Mouse (Mus musculus) embryonic facial prominence, embryonic 11.5 days (tissue): ENCODE results near the gene Gps2. TPM values are rescaled to one million over a fixed set of nuclear protein-coding genes. Genes with fewer than 3 reads are reported as not detected.
A peak's percentile ranks its signal among the peaks of the same experiment; 100 is the strongest.

Experiments
- ATAC-seq: fragments of 200-750 bp; cut with Nextera tagmentation; replicated peaks from 2 replicates; pipeline ENCODE4 v1.8.0; 2017; ENCODE audit warnings: low read depth; ENCODE audit not compliant: insufficient number of reproducible peaks, low FRiP score, low TSS enrichment
- DNase-seq: peaks from one replicate; pipeline ENCODE4 v3.0.0-alpha.2; 2015; ENCODE audit warnings: low spot score
- H3K27ac ChIP-seq: fragments of 300-500 bp; sonication (generic); replicated peaks from 2 replicates; pipeline ENCODE4 v1.5.1; 2014; ENCODE audit warnings: mild to moderate bottlenecking, low read depth, low read length, control low read depth
- H3K27me3 ChIP-seq: fragments of 300-500 bp; sonication (generic); 2 replicates; pipeline ENCODE4 v1.6.1; 2014; ENCODE audit warnings: mild to moderate bottlenecking, low read length, moderate library complexity, mixed read lengths; ENCODE audit not compliant: control insufficient read depth, insufficient read depth
- H3K36me3 ChIP-seq: fragments of 300-500 bp; sonication (generic); replicated peaks from 2 replicates; pipeline ENCODE4 v1.6.1; 2014; ENCODE audit warnings: low read depth, mild to moderate bottlenecking, low read length, moderate library complexity, mixed read lengths; ENCODE audit not compliant: control insufficient read depth, insufficient read depth
- H3K4me1 ChIP-seq: fragments of 300-500 bp; sonication (generic); 2 replicates; pipeline ENCODE4 v1.6.1; 2014; ENCODE audit warnings: low read length, mixed read lengths; ENCODE audit not compliant: control insufficient read depth, insufficient read depth
- H3K4me2 ChIP-seq: fragments of 300-500 bp; sonication (generic); 2 replicates; pipeline ENCODE4 v1.6.1; 2014; ENCODE audit warnings: low read depth, mild to moderate bottlenecking, control low read depth, low read length, moderate library complexity
- H3K4me3 ChIP-seq: fragments of 300-500 bp; sonication (generic); 2 replicates; pipeline ENCODE4 v1.5.1; 2014; ENCODE audit warnings: low read depth, low read length, control low read depth
- H3K9ac ChIP-seq: fragments of 300-500 bp; sonication (generic); replicated peaks from 2 replicates; pipeline ENCODE4 v1.6.1; 2014; ENCODE audit warnings: mild to moderate bottlenecking, control low read depth, low read length
- H3K9me3 ChIP-seq: fragments of 300-500 bp; sonication (generic); replicated peaks from 2 replicates; pipeline ENCODE4 v1.6.1; 2016; ENCODE audit warnings: mild to moderate bottlenecking, low read length, inconsistent platforms, mixed read lengths; ENCODE audit not compliant: control insufficient read depth
- WGBS: fragments of 180-500 bp; shearing (Covaris S2); extraction: QIAGEN DNeasy Blood & Tissue Kit; methylation state at CpG from one replicate; pipeline ENCODE4 v1.1.7; 2014; 5-methylcytosine and 5-hydroxymethylcytosine counted together
- polyA plus RNA-seq: library from polyadenylated mRNA; unstranded; fragments of >200 nt; fragmentation: Nextera tagmentation; extraction: Ambion mirVana; gene quantifications from 2 replicates; pipeline ENCODE4 v1.2.1, GENCODE M21; 2014

Gene Gps2
- polyA plus RNA-seq, 1 experiment from 2014 or later, result 76.2 TPM

DNA sequence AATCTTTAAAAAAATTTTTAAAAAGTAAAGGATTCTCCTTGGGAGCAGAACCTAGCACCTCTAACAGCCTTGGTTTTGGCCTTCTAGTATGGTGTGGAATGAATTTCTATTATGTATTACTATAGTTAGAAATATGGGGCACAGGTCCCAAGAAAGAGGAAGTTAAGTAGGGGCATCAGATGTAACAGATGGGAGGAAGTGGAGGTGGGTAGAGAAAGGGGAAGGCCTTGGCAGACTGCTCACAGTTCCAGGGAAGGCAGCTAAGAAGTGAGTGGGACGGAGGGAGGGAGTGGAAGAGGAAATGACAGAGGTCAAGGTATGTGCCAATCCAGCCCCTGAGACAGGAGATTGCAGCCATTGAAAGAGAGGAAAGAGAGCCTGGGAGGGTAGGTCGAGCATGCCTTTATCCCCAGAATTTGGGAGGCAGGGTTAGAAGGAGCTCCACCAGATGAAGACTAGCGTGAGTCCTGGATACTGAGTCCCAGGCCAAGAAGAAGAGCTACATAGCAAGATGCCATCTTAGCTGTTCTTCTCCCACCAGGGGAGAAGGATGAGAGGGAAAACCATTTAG lies 17.4 kb downstream of the Gps2 start:
- DNase-seq (no peak), ATAC-seq (no peak)
- 0 out of 2 replicates have a peak, but pooled peaks cover 2% of the 10 kb centered on the region for H3K27me3 ChIP-seq
- H3K9me3 ChIP-seq, result no peaks in the 10 kb centered on the region
- 72% methylated on average over 3 of the region's 3 CpGs for WGBS
- no peak overlapping the region for H3K9ac ChIP-seq
- H3K27ac ChIP-seq, result no peak overlapping the region
- H3K4me3 ChIP-seq, result no peak overlapping the region
- H3K4me2 ChIP-seq, result no peak overlapping the region
- H3K36me3 ChIP-seq, result no peaks in the 10 kb centered on the region
- H3K4me1 ChIP-seq, result peaks cover 3% of the 10 kb centered on the region

DNA sequence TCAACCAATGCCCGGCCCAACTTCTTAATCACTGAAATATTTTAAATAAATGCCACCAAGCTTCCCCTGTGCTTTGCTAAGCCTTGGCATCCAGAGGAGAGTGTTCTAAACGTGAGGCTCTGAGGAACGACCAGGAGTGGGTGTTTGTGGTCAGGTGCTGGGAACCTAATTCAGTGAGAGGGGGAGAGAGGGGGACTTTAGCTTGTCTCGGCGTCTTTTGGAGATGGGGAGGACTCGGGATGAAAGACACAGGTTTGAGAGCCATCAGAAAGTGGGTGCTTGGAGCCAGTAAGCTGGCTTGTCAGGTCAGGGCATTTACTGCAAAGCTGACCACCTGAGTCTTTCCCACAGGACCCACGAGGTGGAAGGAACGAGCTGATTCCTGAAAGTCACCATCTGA lies 18.1 kb downstream of the Gps2 start:
- Histone ChIP-seq H3K27me3 (0 out of 2 replicates have a peak, but pooled peaks cover 2% of the 10 kb centered on the region), H3K36me3 (no peaks in the 10 kb centered on the region), H3K9me3 (no peaks in the 10 kb centered on the region), H3K4me3 (no peak overlapping the region), H3K9ac (no peak overlapping the region), H3K27ac (no peak overlapping the region), H3K4me2 (no peak overlapping the region), H3K4me1 (peaks cover 6% of the 10 kb centered on the region)
- ATAC-seq (no peak), DNase-seq (no peak)
- WGBS, result 75% methylated on average over 8 of the region's 8 CpGs

DNA sequence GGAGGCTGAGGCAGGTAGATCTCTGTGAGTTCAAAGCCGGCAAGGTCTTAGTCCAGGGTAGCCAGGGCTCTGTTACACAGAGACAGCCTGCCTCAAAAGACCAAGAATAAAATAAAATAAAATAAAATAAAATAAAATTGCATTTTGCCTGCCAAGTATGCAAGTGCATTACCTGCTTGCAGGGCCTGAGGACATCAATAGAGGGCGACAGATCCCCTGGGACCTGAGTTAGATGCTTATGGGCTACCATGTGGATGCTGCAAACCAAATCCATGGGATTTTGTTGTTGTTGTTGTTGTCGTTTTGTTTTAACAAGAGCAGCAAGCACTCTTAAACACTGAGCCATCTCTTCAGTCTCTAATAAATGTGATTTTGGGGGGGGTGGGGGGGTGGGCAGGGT lies 18.6 kb downstream of the Gps2 start:
- no peak for ATAC-seq
- Histone ChIP-seq H3K9me3 (no peaks in the 10 kb centered on the region), H3K27ac (no peak overlapping the region), H3K4me2 (no peak overlapping the region), H3K9ac (no peak overlapping the region), H3K4me1 (peaks cover 6% of the 10 kb centered on the region), H3K27me3 (0 out of 2 replicates have a peak, but pooled peaks cover 2% of the 10 kb centered on the region), H3K4me3 (no peak overlapping the region), H3K36me3 (no peaks in the 10 kb centered on the region)
- 35% methylated on average over 3 of the region's 3 CpGs for WGBS
- DNase-seq, result no peak

DNA sequence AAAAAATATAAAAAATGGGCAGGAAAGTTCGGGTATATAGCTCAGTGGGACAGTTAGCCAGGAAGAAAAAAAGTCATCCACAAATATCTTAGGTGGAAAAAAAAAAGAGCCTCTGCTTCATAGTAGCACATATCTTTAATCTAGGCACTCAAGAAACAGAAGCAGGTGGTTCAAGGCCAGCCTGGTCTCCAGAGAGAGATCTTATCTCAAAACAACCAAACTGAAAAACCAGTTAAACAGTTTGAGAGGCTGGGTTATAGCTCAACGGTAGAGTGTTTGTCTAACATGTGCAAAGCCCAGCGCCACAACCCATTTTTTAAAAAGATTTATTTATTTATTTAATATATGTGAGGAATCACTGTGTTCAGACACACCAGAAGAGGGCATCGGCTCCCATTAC lies 19.4 kb downstream of the Gps2 start:
- H3K4me2 ChIP-seq, result no peak overlapping the region
- H3K36me3 ChIP-seq, result no peaks in the 10 kb centered on the region
- WGBS, result 78% methylated on average over 4 of the region's 4 CpGs
- 0 out of 2 replicates have a peak, but pooled peaks cover 2% of the 10 kb centered on the region for H3K27me3 ChIP-seq
- no peaks in the 10 kb centered on the region for H3K9me3 ChIP-seq
- H3K27ac ChIP-seq, result no peak overlapping the region
- DNase-seq (no peak), ATAC-seq (no peak)
- peaks cover 6% of the 10 kb centered on the region for H3K4me1 ChIP-seq
- no peak overlapping the region for H3K9ac ChIP-seq
- no peak overlapping the region for H3K4me3 ChIP-seq

DNA sequence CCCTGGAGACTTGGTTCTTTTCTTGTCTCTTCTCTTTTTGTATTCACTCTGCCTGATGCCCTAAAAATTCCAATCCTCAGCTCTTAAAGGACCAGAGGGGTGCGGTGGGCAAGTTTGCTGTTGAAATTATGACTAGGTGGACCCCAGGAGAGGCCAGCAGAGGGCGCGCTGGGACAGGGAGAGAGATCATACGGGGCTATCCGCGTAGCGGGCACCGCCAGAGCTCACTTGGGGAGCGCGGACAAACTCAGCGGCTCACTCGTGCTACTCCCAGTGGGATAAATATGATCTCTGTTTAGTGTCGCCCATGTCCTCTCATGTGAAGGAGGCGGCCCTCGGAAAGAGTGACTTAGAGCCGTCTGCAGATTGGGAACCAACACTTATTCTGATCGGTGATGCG lies 20.5 kb downstream of the Gps2 start:
- ATAC-seq (no peak), DNase-seq (peak; percentile 96)
- H3K9me3 ChIP-seq, result no peaks in the 10 kb centered on the region
- H3K36me3 ChIP-seq, result no peaks in the 10 kb centered on the region
- H3K4me3 ChIP-seq, result peak overlapping the region; percentile 5; the same call in 1 of the 2 replicates
- H3K27ac ChIP-seq, result no peak overlapping the region
- 0 out of 2 replicates have a peak, but pooled peaks cover 2% of the 10 kb centered on the region for H3K27me3 ChIP-seq
- WGBS, result under 1% methylated on average over 18 of the region's 18 CpGs
- H3K4me1 ChIP-seq, result peaks cover 6% of the 10 kb centered on the region
- H3K9ac ChIP-seq, result no peak overlapping the region
- 0 out of 2 replicates have a peak overlapping the region, but pooled peaks have one; percentile 36 for H3K4me2 ChIP-seq

DNA sequence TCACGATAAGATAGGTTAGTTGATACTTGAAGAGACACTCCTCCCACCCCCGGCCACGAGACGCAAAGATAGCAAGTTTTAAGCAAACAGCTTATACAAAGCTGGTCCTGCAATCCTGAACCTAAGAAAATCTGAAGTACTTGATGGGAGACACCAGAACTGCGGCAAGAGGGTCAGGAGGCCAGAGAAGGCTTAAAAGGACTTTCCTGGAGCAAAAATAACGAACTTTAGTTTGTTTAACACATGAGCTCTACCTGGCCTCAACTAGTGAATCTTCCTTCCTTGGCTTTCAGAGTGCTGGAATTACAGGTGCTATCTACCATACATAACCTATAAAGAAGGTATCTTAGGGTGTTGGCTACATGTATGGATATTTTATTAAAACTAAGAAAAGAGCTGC lies 21.0 kb downstream of the Gps2 start:
- Histone ChIP-seq H3K9me3 (no peaks in the 10 kb centered on the region), H3K4me3 (peak overlapping the region; percentile 58; the same call in 1 of the 2 replicates), H3K27me3 (0 out of 2 replicates have a peak, but pooled peaks cover 2% of the 10 kb centered on the region), H3K27ac (no peak overlapping the region), H3K36me3 (no peaks in the 10 kb centered on the region), H3K9ac (no peak overlapping the region; the same call in 1 of the 2 replicates), H3K4me2 (no peak overlapping the region; the same call in 1 of the 2 replicates), H3K4me1 (peaks cover 6% of the 10 kb centered on the region)
- no peak for DNase-seq
- WGBS, result 21% methylated on average over 6 of the region's 6 CpGs
- ATAC-seq, result no peak

DNA sequence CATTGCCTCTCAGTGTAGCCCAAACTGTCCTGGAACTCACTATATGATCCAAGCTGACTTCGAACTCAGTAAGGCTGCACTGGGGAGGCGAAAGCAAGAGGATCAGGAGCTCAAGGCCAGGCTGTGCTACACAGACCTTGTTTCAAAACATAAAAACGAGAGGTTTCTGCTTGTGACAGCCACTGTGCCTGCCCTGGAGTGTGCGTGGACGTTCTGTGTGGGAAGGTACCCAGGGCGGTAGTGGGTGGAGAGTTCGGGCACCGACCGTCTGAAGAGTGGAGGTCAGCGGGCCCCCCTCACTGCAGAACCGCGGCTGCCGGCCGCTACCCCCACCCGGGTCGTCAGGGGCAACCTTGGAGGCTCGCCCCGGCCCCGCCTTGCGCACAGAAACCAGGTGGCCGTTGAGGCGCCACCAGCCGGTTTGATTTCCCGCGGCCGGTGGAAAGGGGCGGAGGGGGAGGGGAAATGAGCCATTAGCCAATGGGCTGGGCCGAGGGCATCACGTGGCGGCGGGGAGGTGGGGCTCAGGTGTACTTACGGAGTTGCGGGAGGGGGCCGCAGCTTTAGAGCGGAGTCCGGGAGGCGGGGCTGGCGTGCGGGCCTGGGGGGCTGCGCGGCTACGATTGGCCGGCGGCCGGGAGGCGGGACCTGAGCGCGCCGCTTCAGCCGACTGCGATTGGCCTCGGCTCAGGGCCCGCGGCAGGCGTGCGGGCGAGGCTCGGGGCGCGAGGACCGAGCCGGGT lies 21.6 kb downstream of the Gps2 start, which contains the start of gene Ybx2:
Gene Ybx2 (plus strand): TSS at position 660 of the 743 bp plus-strand sequence.
- Histone ChIP-seq H3K27me3 (0 out of 2 replicates have a peak, but pooled peaks cover 2% of the 10 kb centered on the region), H3K27ac (no peak within 1 kb of the TSS; the same call in 1 of the 2 replicates), H3K4me1 (peaks cover 6% of the 10 kb centered on the region), H3K36me3 (no peaks in the 10 kb centered on the region), H3K9me3 (no peaks in the 10 kb centered on the region), H3K4me2 (peak within 1 kb of the TSS; percentile 100), H3K9ac (peak within 1 kb of the TSS; percentile 70), H3K4me3 (peak within 1 kb of the TSS; percentile 58)
- peak; percentile 96 for DNase-seq
- WGBS, result 1% methylated on average over 52 of the region's 62 CpGs
- peak; percentile 87 for ATAC-seq

DNA sequence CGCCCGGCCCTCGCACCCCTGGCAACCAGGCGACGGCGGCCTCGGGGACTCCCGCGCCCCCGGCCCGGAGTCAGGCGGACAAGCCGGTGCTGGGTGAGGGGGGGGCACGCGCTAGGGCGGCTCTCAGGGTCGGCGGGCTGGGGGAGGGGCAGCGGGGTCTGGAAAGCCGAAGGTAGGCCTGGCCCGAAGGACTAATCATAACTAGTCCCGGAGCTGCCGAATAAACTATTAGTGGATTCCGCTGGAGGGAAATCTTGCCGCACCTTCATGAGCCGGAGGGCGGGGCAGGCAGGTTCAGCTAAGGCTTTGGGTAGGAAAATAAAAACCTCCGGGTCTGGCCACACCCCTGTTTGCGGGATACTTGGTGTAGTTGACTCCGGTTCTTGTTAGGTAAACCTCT lies 22.5 kb downstream of the Gps2 start:
- H3K27me3 ChIP-seq, result 0 out of 2 replicates have a peak, but pooled peaks cover 2% of the 10 kb centered on the region
- H3K9ac ChIP-seq, result peak overlapping the region; percentile 70
- no peaks in the 10 kb centered on the region for H3K9me3 ChIP-seq
- peak overlapping the region; percentile 100 for H3K4me2 ChIP-seq
- ATAC-seq (no peak; the same call in 1 of the 2 replicates), DNase-seq (peak; percentile 37)
- WGBS, result 2% methylated on average over 30 of the region's 30 CpGs
- H3K36me3 ChIP-seq, result no peaks in the 10 kb centered on the region
- H3K4me3 ChIP-seq, result peak overlapping the region; percentile 58
- no peak overlapping the region; the same call in 1 of the 2 replicates for H3K27ac ChIP-seq
- peaks cover 6% of the 10 kb centered on the region for H3K4me1 ChIP-seq
